Mouse (Mus musculus) E14TG2a.4 (cell line): ENCODE data around the gene Spg11.

Source experiments
- CTCF ChIP-seq: conservative IDR thresholded peaks from 2 replicates; pipeline ENCODE4 v1.5.1; 2014; ENCODE audit warnings: low read length
- NANOG ChIP-seq: IDR thresholded peaks from 2 replicates; pipeline ENCODE4 v1.6.1; 2014; ENCODE audit warnings: borderline replicate concordance, low read length, mixed read lengths
- POU5F1 ChIP-seq: IDR thresholded peaks from 2 replicates; pipeline ENCODE4 v1.6.1; 2014; ENCODE audit warnings: low read length, borderline replicate concordance

- TF ChIP-seq CTCF (no peak), NANOG (no peak), POU5F1 (no peak)
Observed at GRCm38 (mm10) chr2:122137839-122138465, 19.8 kb upstream of the Spg11 start.
